In the genomic region with DNA sequence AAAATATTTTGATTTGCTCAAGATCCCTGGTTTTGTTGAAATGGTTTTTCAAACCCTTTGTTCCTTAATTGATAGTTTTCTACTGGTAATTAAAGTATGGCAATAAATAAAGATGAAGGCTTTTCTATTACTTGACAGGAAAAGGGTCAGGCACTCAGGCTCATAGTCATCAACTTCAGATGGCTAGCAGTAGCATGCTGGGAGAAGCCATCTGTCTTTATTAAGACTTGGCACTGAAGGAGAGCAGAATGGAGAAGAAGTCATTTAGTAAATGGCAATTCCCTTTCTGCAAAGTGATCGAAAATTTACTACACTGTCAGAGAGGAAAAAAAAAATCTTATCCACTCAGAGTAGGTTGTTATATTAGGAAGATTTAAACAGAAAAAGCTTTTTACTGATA, we compare ENCODE assay signal across 28 mouse cellular contexts. TPM values are rescaled to one million over a fixed set of nuclear protein-coding genes. Genes with fewer than 3 reads are reported as not detected.
"Had no signal": no experiment of that assay in that cellular context is flagged by ENCODE, and none has a peak within 500 bp of the region (broad histone marks: within the 10 kb centered on the region; RNA-seq: fewer than 3 reads in every experiment).

No protein-coding gene starts in this region.

- ATAC-seq: inflammation-experienced regulatory T-cells, adult 6 months; intestine, embryonic 15.5 days; intestine, postnatal 0 days; liver, embryonic 12.5 days had no signal

- H3K27ac ChIP-seq: gastrocnemius, adult 2 months; heart, embryonic 10.5 days; hindbrain, embryonic 10.5 days; hindbrain, embryonic 12.5 days; hindbrain, embryonic 15.5 days; intestine, embryonic 15.5 days; layer of hippocampus, adult 2 months; left cerebral cortex, adult 2 months; limb, embryonic 13.5 days; limb, embryonic 15.5 days; liver, embryonic 12.5 days; liver, embryonic 14.5 days had no signal

- H3K9ac ChIP-seq: heart, embryonic 12.5 days; hindbrain, embryonic 12.5 days; hindbrain, embryonic 15.5 days; intestine, embryonic 15.5 days; limb, embryonic 13.5 days; limb, embryonic 15.5 days; liver, embryonic 12.5 days; liver, embryonic 14.5 days had no signal

- DNase-seq: gastrocnemius, adult 2 months; gastrocnemius, postnatal 10 days; gastrocnemius, postnatal 25 days; heart, adult 18-20 months; heart, postnatal 10 days; heart, postnatal 4 days; kidney, adult 18-20 months; kidney, adult 8-10 months; kidney, postnatal 10 days; kidney, postnatal 25 days; kidney, postnatal 4 days; left cerebral cortex, postnatal 4 days had no signal

- H3K36me3 ChIP-seq: heart, embryonic 10.5 days; heart, embryonic 12.5 days; hindbrain, embryonic 10.5 days; hindbrain, embryonic 12.5 days; hindbrain, embryonic 15.5 days; intestine, embryonic 15.5 days; limb, embryonic 13.5 days; limb, embryonic 15.5 days; liver, embryonic 12.5 days had no signal

- H3K9me3 ChIP-seq: heart, embryonic 10.5 days; heart, embryonic 12.5 days; hindbrain, embryonic 10.5 days; hindbrain, embryonic 12.5 days; hindbrain, embryonic 15.5 days; intestine, embryonic 15.5 days; limb, embryonic 13.5 days; limb, embryonic 15.5 days; liver, embryonic 12.5 days had no signal

- H3K4me2 ChIP-seq: heart, embryonic 12.5 days; hindbrain, embryonic 12.5 days; hindbrain, embryonic 15.5 days; intestine, embryonic 15.5 days; limb, embryonic 13.5 days; limb, embryonic 15.5 days; liver, embryonic 12.5 days had no signal

- H3K4me3 ChIP-seq: gastrocnemius, adult 2 months; heart, embryonic 10.5 days; heart, embryonic 12.5 days; hindbrain, embryonic 10.5 days; hindbrain, embryonic 12.5 days; hindbrain, embryonic 15.5 days; intestine, embryonic 15.5 days; layer of hippocampus, adult 2 months; left cerebral cortex, adult 2 months; limb, embryonic 13.5 days; limb, embryonic 15.5 days; liver, embryonic 12.5 days had no signal

- H3K4me1 ChIP-seq: heart, embryonic 10.5 days; heart, embryonic 12.5 days; hindbrain, embryonic 10.5 days; hindbrain, embryonic 12.5 days; hindbrain, embryonic 15.5 days; intestine, embryonic 15.5 days; limb, embryonic 13.5 days; limb, embryonic 15.5 days; liver, embryonic 12.5 days had no signal

- H3K27me3 ChIP-seq: heart, embryonic 12.5 days; hindbrain, embryonic 12.5 days; hindbrain, embryonic 15.5 days; intestine, embryonic 15.5 days; limb, embryonic 15.5 days; liver, embryonic 12.5 days had no signal

RNA-seq across cellular contexts. Expression of a gene that starts 17.2 kb away (rescaled TPM):
- total RNA-seq: gastrocnemius, adult 2 months; granulocyte monocyte progenitor cell, adult 5-6 weeks; liver, adult 2 months had no signal
- polyA plus RNA-seq: inflammation-experienced regulatory T-cells, adult 6 months; liver, adult 2 months had no signal
